Mouse (Mus musculus): ENCODE results near the gene Acan. TPM values are rescaled to one million over a fixed set of nuclear protein-coding genes. Genes with fewer than 3 reads are reported as not detected.
A peak's percentile ranks its signal among the peaks of the same experiment; 100 is the strongest.

Gene Acan
- 1 to 10 TPM; 2.8 to 3.4 TPM for total RNA-seq (2021)
- long read RNA-seq, experiment 1, partial matches to known transcripts, result 1 of 1 reads
- long read RNA-seq, experiment 1, other reads (novel, unspliced or antisense), result 0 of 1 reads
- long read RNA-seq, experiment 2, partial matches to known transcripts, result 1 of 1 reads
- long read RNA-seq, experiment 2, other reads (novel, unspliced or antisense), result 0 of 1 reads

GRCm38 (mm10) chr7:79053383-79053889 lies at the start of gene Acan:
Gene Acan (plus strand): TSS chr7:79053483.
- DNase-seq (ENCODE audit: low spot score in 2 of 2), result no peak
- intact Hi-C loops (cut with DNase I), result no loop called here

- DNase-seq (ENCODE audit: low spot score in 2 of 2), result no peak
- intact Hi-C loops (cut with DNase I), result no loop called here
These were observed 31.9 kb upstream of the Acan start for GRCm38 (mm10) chr7:79021293-79021905.

- intact Hi-C loops (cut with DNase I), result no loop called here
- DNase-seq (ENCODE audit: low spot score in 2 of 2), result no peak
These were observed 24.1 kb upstream of the Acan start for GRCm38 (mm10) chr7:79029138-79029537.

GRCm38 (mm10) chr7:79033745-79034144 lies 19.5 kb upstream of the Acan start:
- no peak for DNase-seq (ENCODE audit: low spot score in 2 of 2)
- intact Hi-C loops (cut with DNase I), result no loop called here

GRCm38 (mm10) chr7:79034521-79034920 lies 18.8 kb upstream of the Acan start:
- no peak for DNase-seq (ENCODE audit: low spot score in 2 of 2)
- intact Hi-C loops (cut with DNase I), result no loop called here

GRCm38 (mm10) chr7:79052081-79052480 lies 1.2 kb upstream of the Acan start:
- intact Hi-C loops (cut with DNase I), result no loop called here
- no peak for DNase-seq (ENCODE audit: low spot score in 2 of 2)

- no peak for DNase-seq (ENCODE audit: low spot score in 2 of 2)
- intact Hi-C loops (cut with DNase I), result no loop called here
These were observed 531 bp upstream of the Acan start for GRCm38 (mm10) chr7:79052521-79053382.

- no peak for DNase-seq (ENCODE audit: low spot score in 2 of 2)
- intact Hi-C loops (cut with DNase I), result no loop called here
These were observed 828 bp downstream of the Acan start for GRCm38 (mm10) chr7:79054111-79054510.

GRCm38 (mm10) chr7:79058546-79058945 lies 5.3 kb downstream of the Acan start:
- DNase-seq (ENCODE audit: low spot score in 2 of 2), result no peak
- intact Hi-C loops (cut with DNase I), result no loop called here

GRCm38 (mm10) chr7:79067466-79067865 lies 14.2 kb downstream of the Acan start:
- intact Hi-C loops (cut with DNase I), result no loop called here
- no peak for DNase-seq (ENCODE audit: low spot score in 2 of 2)

GRCm38 (mm10) chr7:79068231-79068630 lies 14.9 kb downstream of the Acan start:
- intact Hi-C loops (cut with DNase I), result no loop called here
- no peak for DNase-seq (ENCODE audit: low spot score in 2 of 2)

GRCm38 (mm10) chr7:79079212-79079611 lies 25.9 kb downstream of the Acan start:
- intact Hi-C loops (cut with DNase I), result no loop called here
- DNase-seq (ENCODE audit: low spot score in 2 of 2), result peak in 1 of 2 experiments; percentile 13

- intact Hi-C loops (cut with DNase I), result loop anchor here (1.0 to 10.0 kb wide), 2 partner anchors 156 to 296 kb away; partner anchors contain the start of genes Mrpl46 and Mrps11
- DNase-seq (ENCODE audit: low spot score in 2 of 2), result peak; percentile 67 to 81
These were observed 27.5 kb downstream of the Acan start for GRCm38 (mm10) chr7:79080572-79081399.

- peak; percentile 28 to 31 for DNase-seq (ENCODE audit: low spot score in 2 of 2)
- intact Hi-C loops (cut with DNase I), result loop anchor here (10.0 kb wide), 1 partner anchor 304 kb away; the partner anchor contains the start of genes Mrpl46 and Mrps11
These were observed 35.8 kb downstream of the Acan start for GRCm38 (mm10) chr7:79089111-79089510.

GRCm38 (mm10) chr7:79096492-79096891 lies 43.2 kb downstream of the Acan start:
- intact Hi-C loops (cut with DNase I), result no loop called here
- DNase-seq (ENCODE audit: low spot score in 2 of 2), result no peak

- no peak for DNase-seq (ENCODE audit: low spot score in 2 of 2)
- intact Hi-C loops (cut with DNase I), result no loop called here
These were observed 60.6 kb downstream of the Acan start for GRCm38 (mm10) chr7:79113848-79114247.

GRCm38 (mm10) chr7:79123465-79123864 lies 70.2 kb downstream of the Acan start:
- intact Hi-C loops (cut with DNase I), result no loop called here
- DNase-seq (ENCODE audit: low spot score in 2 of 2), result peak; percentile 62 to 91

- intact Hi-C loops (cut with DNase I), result no loop called here
- no peak for DNase-seq (ENCODE audit: low spot score in 2 of 2)
These were observed 76.6 kb downstream of the Acan start for GRCm38 (mm10) chr7:79129883-79130282.

GRCm38 (mm10) chr7:79130385-79130784 lies 77.1 kb downstream of the Acan start:
- no peak for DNase-seq (ENCODE audit: low spot score in 2 of 2)
- intact Hi-C loops (cut with DNase I), result no loop called here
